Mouse (Mus musculus) liver, embryonic 14.5 days (tissue): ENCODE results near the gene Cyth3.

ENCODE experiments used
- CTCF ChIP-seq: IDR thresholded peaks from 2 replicates; pipeline ENCODE4 v1.5.1; 2016; ENCODE audit warnings: antibody characterized with exemption, low read depth, control low read depth
- EP300 ChIP-seq: IDR thresholded peaks from 2 replicates; pipeline ENCODE4 v1.6.1; 2016; ENCODE audit warnings: antibody characterized with exemption, low read depth

DNA sequence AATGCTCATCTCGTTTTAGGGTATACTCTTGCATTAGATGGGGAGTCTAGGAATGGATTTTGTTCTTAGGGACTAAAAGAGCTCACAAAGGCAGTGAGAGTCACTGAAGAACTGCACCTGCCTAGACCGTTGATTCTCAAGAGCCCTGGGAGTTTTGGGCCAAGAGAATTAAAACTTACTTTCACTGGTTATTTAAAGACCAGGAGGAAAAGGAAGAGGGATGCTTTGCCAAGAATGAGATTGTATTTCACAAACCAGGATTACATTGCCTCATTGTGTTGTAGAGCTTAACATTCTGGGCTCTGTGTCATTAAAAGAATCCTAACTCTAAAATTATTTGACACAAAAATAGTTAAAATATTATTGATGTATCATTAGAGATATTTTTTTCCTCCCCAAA, 43.3 kb downstream of the Cyth3 start:
- TF ChIP-seq EP300, result no peak
- TF ChIP-seq CTCF, result no peak
